Mouse (Mus musculus): Measurements from ENCODE around the gene Rbm12b1.
"Not testable (repeated sequence)": the region's sequence is repeated elsewhere in the genome, so short reads cannot be mapped to it uniquely, and the experiment has no call there.

Rbm12b1 gene

DNA sequence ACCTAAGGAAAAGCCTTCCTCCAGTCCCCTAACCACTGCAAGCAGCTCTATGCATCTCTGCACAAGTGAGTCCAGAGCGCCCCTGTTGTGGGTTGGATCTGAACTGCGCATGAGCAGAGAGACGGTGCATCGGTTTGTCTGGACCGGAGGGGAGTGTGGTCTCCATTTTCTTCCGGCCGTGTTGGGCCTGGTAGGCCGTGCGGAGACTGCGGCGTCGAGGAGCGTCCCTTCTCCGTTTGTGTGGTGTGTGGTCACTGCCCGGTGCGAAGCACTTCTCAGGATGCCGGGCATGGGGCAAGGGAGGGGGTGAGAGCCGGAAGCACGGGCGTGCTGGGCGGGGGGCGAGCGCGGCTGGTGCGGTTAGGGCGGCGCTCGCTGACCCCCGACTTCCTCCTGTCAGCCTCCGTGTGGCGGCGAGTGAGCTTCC, at the start of gene Rbm12b1:
Rbm12b1 (plus strand) TSS at position 124 of the 427 bp plus-strand sequence.
- ChIA-PET POLR2A (interaction anchor here in 3 of 4 experiments (0.5 to 1.0 kb wide), 5 partner anchors 11 to 965 kb away, joined by 3 to 4 read pairs (median 3); partner anchors contain the start of gene Fam92a (in 1 of the 3)), CTCF (interaction anchor here in 1 of 4 experiments (0.6 kb wide), 1 partner anchor 16 kb away, joined by 6 read pairs; no protein-coding TSS in a partner anchor)

DNA sequence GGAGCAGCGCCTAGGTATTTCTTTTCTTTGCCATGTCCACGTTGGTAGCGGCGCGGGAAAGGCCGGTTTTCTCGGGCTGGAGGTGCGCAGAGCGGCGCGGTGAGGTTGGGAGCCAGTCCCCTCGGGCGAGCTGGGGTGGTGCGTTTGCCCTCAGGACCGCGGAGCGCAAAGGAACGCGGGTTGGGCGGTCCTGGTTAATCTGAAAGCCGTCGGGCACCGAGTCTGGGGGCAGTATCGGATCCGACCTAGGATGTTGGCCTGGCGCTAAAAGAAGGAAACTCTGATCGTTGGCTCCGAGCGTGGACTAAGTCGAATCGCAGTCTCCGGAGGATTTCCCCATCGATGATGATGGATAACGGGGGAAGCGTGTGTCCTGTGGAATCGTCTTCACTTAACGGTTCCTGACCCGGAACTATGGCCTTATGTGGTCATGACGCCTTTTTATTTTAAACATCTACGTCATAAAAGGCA, 563 bp downstream of the Rbm12b1 start:
- CTCF ChIA-PET, result not testable (repeated sequence)
- POLR2A ChIA-PET, result interaction anchor here in 1 of 4 experiments (1.0 kb wide), 2 partner anchors 12 to 32 kb away, joined by 3 to 4 read pairs; partner anchors contain the start of gene Fam92a

DNA sequence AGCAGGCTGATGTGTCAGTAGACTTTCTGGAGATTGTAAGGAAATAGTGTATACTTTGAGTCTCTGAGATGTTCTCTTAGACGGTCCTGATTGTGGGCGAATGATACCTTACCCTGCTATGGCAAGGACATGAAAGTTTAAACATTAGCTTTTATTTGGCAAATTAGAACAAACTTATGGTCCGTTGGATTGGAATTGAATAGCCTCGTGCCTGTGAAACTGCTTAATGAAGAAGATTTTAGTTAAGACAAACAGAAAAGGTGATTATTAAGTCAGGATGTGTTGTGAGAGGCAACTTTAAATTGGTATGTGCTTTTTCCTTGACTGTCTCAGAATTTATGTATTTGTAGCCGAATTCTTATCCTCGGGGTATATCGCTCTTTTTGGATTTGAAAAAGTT, 1.5 kb downstream of the Rbm12b1 start:
- POLR2A ChIA-PET, result not testable (repeated sequence)

DNA sequence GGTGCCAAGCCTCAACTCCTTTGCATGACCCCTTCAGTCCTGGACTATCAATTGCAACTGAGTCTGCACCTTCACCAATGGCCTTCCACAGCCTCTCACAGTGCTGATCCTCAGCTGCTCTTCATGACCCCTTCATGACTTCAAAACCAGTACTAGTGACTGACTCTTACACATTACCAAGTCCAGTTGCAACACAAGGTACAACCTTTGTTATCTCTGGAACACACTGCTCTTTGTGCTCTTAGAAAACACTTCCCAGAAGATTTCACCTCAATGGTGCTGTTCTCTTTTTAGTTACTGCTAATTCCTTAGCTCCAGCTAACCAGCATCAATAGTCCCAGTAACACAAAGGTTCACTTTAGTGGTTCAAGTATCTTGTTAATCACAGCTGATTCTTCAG, 7.6 kb downstream of the Rbm12b1 start:
- ChIA-PET POLR2A (interaction anchor here in 1 of 4 experiments (0.6 to 1.0 kb wide), 2 partner anchors 32 to 39 kb away, joined by 3 to 5 read pairs; no protein-coding TSS in a partner anchor), CTCF (no interaction called here)

More for the DNA sequence above, 1.5 kb downstream of the Rbm12b1 start:
- CTCF ChIA-PET, result not testable (repeated sequence)

DNA sequence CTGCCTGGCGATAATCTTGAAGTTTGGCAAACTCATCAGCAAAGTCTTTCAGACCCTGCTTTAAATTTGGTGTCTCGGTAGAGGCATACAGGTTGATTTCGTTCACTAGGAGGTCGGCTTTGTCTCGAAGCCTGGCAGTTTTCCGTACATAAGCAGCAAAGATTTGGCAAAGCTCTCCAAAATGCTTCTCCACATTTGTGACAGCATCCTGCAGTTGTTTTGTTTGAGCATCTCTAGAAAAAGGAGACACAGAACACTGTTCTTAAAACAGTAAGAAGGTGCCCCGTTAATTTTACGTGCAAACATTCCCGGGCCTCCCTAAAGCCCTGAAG, 30.9 kb downstream of the Rbm12b1 start:
- CTCF ChIA-PET, result no interaction called here
- POLR2A ChIA-PET, result interaction anchor here in 2 of 4 experiments (0.9 to 2.0 kb wide), 5 partner anchors 9 to 599 kb away, joined by 3 to 5 read pairs (median 3); partner anchors contain the start of gene Rbm12b1 (in 1 of the 2)

DNA sequence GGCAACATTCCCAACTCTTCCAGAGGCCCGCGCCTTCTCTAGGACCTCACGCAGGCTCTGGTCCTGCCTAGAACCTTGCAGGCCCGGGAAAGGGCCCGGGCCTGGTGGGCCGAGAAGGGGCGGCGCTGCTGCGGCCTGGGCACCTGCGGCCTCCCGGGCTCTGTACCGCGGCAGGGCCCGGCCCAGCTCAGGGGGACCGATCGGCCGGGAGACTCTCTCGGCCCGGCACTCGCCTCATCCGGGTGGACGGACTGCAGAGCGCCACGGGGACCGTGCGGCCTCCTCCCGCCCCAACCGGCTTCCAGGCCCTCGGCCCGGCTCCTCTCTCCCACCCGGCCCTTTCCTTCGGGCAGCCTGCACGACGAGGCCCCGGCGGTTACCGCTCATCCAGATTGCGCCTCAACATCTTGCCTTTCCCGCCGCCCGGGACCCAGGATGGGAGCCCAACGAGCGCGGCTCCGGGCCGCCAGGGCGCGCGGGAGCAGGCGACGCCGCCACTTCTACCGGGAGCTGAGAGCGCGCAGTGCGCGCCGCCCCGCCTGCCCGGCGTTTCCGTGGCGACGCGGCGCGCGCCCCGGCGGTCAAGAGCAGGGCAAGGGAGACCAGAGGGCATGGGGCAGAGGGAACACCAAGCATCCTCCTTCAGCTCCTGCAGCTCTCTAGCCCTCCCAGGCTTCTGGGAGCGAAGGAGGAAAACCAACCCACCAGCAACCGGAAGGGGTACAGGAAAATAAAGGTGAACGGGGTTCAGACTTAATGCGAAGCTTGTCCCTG, 31.4 kb downstream of the Rbm12b1 start, which contains the start of gene Fam92a:
Fam92a (minus strand) TSS at position 698 of the 774 bp plus-strand sequence.
- ChIA-PET CTCF (interaction anchor here in 1 of 4 experiments (0.5 kb wide), 1 partner anchor 258 kb away, joined by 3 read pairs; no protein-coding TSS in a partner anchor), POLR2A (interaction anchor here in 2 of 4 experiments (0.6 to 2.0 kb wide), 12 partner anchors 8 to 1573 kb away, joined by 3 to 5 read pairs (median 3); partner anchors contain the start of gene Rbm12b1 (in 1 of the 2))

DNA sequence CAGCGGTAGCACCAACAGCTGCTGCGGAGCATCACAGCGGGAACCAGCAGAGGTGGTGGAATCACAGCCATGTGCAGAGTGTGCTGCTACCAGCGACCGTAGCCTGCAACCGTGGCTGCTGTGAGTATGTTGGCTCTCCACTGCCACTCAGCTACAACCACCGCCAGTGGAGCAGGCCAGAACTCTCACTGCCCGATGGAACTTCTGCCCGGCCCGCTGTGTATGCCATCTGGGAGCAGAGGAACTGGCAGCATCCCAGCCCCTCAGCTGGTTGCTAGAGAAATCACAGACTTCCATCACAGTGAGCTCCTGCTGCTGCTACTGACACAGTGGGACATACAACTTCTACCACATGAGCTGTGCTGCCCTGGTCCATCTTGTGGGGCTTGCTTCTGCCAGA, 38.9 kb downstream of the Rbm12b1 start:
- CTCF ChIA-PET, result interaction anchor here in 1 of 4 experiments (0.5 kb wide), 1 partner anchor 1640 kb away, joined by 3 read pairs; no protein-coding TSS in a partner anchor
- POLR2A ChIA-PET, result interaction anchor here in 2 of 4 experiments (1.2 to 1.4 kb wide), 2 partner anchors 7 to 8 kb away, joined by 3 to 5 read pairs; partner anchors contain the start of gene Fam92a (in 2 of the 2)

Data from embryonic stem cell, embryonic (primary cell).